Mouse (Mus musculus): Measurements from ENCODE around the gene Nlrp6. TPM values are rescaled to one million over a fixed set of nuclear protein-coding genes. Genes with fewer than 3 reads are reported as not detected.

Gene Nlrp6
- polyA plus RNA-seq, 1 experiment: not detected

GRCm38 (mm10) chr7:140939669-140940171 is 19.0 kb downstream of the Nlrp6 start:
- TF ChIP-seq GATA1 (IDR thresholded peaks at IDR 0.05; ENCODE audit: low read length): no peak

- TF ChIP-seq GATA1 (IDR thresholded peaks at IDR 0.05; ENCODE audit: low read length): no peak
Measured at GRCm38 (mm10) chr7:140941222-140942051, 20.7 kb downstream of the Nlrp6 start, which contains the start of gene Pgghg. Gene Pgghg, plus strand, starts transcription at chr7:140941391.

- TF ChIP-seq GATA1 (IDR thresholded peaks at IDR 0.05; ENCODE audit: low read length): no peak
Measured at GRCm38 (mm10) chr7:140942341-140942740, 21.6 kb downstream of the Nlrp6 start.

GRCm38 (mm10) chr7:140942811-140943210 is 22.1 kb downstream of the Nlrp6 start:
- TF ChIP-seq GATA1 (IDR thresholded peaks at IDR 0.05; ENCODE audit: low read length): no peak

GRCm38 (mm10) chr7:140943356-140943755 is 22.7 kb downstream of the Nlrp6 start:
- no peak for TF ChIP-seq GATA1 (IDR thresholded peaks at IDR 0.05; ENCODE audit: low read length)

GRCm38 (mm10) chr7:140944236-140944635 is 23.5 kb downstream of the Nlrp6 start:
- no peak for TF ChIP-seq GATA1 (IDR thresholded peaks at IDR 0.05; ENCODE audit: low read length)

GRCm38 (mm10) chr7:140945247-140945646 is 24.5 kb downstream of the Nlrp6 start:
- TF ChIP-seq GATA1 (IDR thresholded peaks at IDR 0.05; ENCODE audit: low read length): no peak

- TF ChIP-seq GATA1 (IDR thresholded peaks at IDR 0.05; ENCODE audit: low read length): no peak
Measured at GRCm38 (mm10) chr7:140946311-140946710, 25.6 kb downstream of the Nlrp6 start.

- no peak for TF ChIP-seq GATA1 (IDR thresholded peaks at IDR 0.05; ENCODE audit: low read length)
Measured at GRCm38 (mm10) chr7:140946980-140947379, 26.3 kb downstream of the Nlrp6 start.

GRCm38 (mm10) chr7:140948161-140948560 is 27.5 kb downstream of the Nlrp6 start:
- TF ChIP-seq GATA1 (IDR thresholded peaks at IDR 0.05; ENCODE audit: low read length): no peak

GRCm38 (mm10) chr7:140949255-140949654 is 28.6 kb downstream of the Nlrp6 start:
- no peak for TF ChIP-seq GATA1 (IDR thresholded peaks at IDR 0.05; ENCODE audit: low read length)

GRCm38 (mm10) chr7:140949824-140950530 is 29.3 kb downstream of the Nlrp6 start, which contains the start of gene Ifitm5:
Gene Ifitm5, minus strand, starts transcription at chr7:140950291.
- no peak for TF ChIP-seq GATA1 (IDR thresholded peaks at IDR 0.05; ENCODE audit: low read length)

GRCm38 (mm10) chr7:140951051-140951450 is 30.3 kb downstream of the Nlrp6 start:
- TF ChIP-seq GATA1 (IDR thresholded peaks at IDR 0.05; ENCODE audit: low read length): no peak

- TF ChIP-seq GATA1 (IDR thresholded peaks at IDR 0.05; ENCODE audit: low read length): no peak
Measured at GRCm38 (mm10) chr7:140951765-140952164, 31.1 kb downstream of the Nlrp6 start.

GRCm38 (mm10) chr7:140952441-140952840 is 31.7 kb downstream of the Nlrp6 start:
- TF ChIP-seq GATA1 (IDR thresholded peaks at IDR 0.05; ENCODE audit: low read length): no peak

GRCm38 (mm10) chr7:140953133-140953532 is 32.4 kb downstream of the Nlrp6 start:
- TF ChIP-seq GATA1 (IDR thresholded peaks at IDR 0.05; ENCODE audit: low read length): no peak

Measured in G1E-ER4 (cell line).